Mouse (Mus musculus): Measurements from ENCODE around the gene Tbc1d10c. TPM values are rescaled to one million over a fixed set of nuclear protein-coding genes. Genes with fewer than 3 reads are reported as not detected.

Tbc1d10c gene
- 3.7 TPM in 2 replicates for polyA plus RNA-seq (2015; fragmentation: Nextera tagmentation; extraction: Ambion mirVana)

DNA sequence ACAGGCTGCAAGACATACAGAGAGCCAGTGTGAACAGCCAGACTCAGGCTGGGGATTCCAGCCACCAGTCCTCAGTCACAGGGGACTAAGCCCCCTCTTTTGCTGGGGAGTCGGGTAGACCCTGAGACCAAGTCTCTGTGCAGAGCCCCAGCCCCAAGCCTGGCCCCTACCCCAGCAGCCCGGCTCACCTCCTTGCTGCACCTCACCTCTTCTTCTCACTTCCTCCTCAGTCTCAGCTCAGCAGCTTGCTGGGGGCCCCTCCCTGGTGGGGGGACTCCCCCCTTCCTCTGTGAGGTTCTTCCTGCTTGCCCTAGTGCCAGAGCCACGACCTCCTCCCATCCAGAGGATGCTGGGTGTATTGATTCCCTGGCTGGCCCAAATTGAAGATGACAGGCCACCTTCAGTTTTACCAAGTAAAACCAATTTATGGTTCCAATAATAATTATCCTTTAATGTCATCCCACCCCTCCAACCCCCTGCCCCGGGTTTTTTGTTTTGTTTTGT, at the start of gene Tbc1d10c:
TSS of gene Tbc1d10c (minus strand) at position 454 of the 504 bp plus-strand sequence.
- DNase-seq (no peak), ATAC-seq (ENCODE audit: low read depth) (no peak)
- H3K4me1 ChIP-seq (replicated peaks), result peaks cover 56% of the 10 kb centered on the region
- H3K4me2 ChIP-seq, result peak within 1 kb of the TSS; percentile 90
- H3K9me3 ChIP-seq (replicated peaks), result no peaks in the 10 kb centered on the region
- no peaks in the 10 kb centered on the region for H3K27me3 ChIP-seq
- WGBS (ENCODE audit: insufficient replicate concordance), result 26% methylated on average over 4 of the region's 4 CpGs
- H3K27ac ChIP-seq, result peak within 1 kb of the TSS; percentile 91
- peak within 1 kb of the TSS; percentile 97 for H3K9ac ChIP-seq
- peaks cover 29% of the 10 kb centered on the region for H3K36me3 ChIP-seq
- peak within 1 kb of the TSS; percentile 93 for H3K4me3 ChIP-seq (replicated peaks)

DNA sequence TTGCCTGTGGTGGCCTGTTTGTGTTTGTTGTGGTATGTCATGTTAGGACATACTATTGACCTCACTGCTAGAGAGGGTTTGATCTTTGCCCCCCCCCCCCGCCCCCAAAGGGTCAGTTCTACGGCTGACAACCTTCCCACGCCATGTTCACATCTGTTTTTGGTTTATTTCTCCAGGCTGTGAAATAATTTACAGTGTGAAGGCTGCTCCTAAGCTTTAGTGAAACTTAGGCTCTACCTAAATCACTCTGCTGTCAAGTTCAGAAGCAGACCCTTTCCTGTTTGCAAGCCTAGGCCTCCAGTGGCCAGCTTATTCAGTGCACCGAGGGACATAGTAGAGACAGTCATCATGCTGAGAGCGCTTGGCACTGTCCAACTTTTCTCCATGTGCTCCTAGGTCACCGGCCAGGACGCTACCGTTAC, 49.2 kb upstream of the Tbc1d10c start:
- ATAC-seq (ENCODE audit: low read depth), result no peak
- Histone ChIP-seq H3K9me3 (replicated peaks) (no peaks in the 10 kb centered on the region; the same call in 1 of the 2 replicates), H3K36me3 (no peaks in the 10 kb centered on the region), H3K27ac (no peak overlapping the region), H3K27me3 (0 out of 2 replicates have a peak, but pooled peaks cover 2% of the 10 kb centered on the region), H3K4me3 (replicated peaks) (no peak overlapping the region), H3K4me1 (replicated peaks) (peaks cover 6% of the 10 kb centered on the region), H3K9ac (no peak overlapping the region), H3K4me2 (no peak overlapping the region)
- DNase-seq, result no peak
- WGBS (ENCODE audit: insufficient replicate concordance), result 56% methylated on average over 8 of the region's 8 CpGs

DNA sequence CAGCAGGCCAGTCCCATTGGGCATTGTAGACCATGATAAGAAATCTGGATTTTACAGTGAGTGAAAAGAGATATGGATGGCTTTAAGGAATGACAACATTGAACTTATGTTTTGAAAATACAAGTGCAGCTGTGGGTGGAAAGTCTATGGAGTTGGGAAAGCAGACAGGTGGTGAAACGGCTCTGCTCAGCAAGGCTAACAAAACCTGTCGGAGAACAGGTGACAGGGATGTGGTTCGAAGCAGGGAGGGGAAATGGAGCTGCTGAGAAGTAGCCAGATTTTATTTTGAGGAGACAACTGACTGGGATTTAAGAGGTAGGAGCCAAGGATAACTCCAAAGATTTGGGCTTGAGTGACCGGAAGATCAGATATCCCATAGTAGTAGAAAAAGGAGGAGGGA, 43.5 kb upstream of the Tbc1d10c start:
- DNase-seq (no peak), ATAC-seq (ENCODE audit: low read depth) (no peak)
- Histone ChIP-seq H3K36me3 (no peaks in the 10 kb centered on the region), H3K4me1 (replicated peaks) (peaks cover 35% of the 10 kb centered on the region), H3K4me3 (replicated peaks) (no peak overlapping the region), H3K27ac (no peak overlapping the region), H3K4me2 (no peak overlapping the region), H3K27me3 (0 out of 2 replicates have a peak, but pooled peaks cover 4% of the 10 kb centered on the region), H3K9me3 (replicated peaks) (no peaks in the 10 kb centered on the region; the same call in 1 of the 2 replicates), H3K9ac (no peak overlapping the region; the same call in 1 of the 2 replicates)
- 62% methylated on average over 4 of the region's 4 CpGs for WGBS (ENCODE audit: insufficient replicate concordance)

DNA sequence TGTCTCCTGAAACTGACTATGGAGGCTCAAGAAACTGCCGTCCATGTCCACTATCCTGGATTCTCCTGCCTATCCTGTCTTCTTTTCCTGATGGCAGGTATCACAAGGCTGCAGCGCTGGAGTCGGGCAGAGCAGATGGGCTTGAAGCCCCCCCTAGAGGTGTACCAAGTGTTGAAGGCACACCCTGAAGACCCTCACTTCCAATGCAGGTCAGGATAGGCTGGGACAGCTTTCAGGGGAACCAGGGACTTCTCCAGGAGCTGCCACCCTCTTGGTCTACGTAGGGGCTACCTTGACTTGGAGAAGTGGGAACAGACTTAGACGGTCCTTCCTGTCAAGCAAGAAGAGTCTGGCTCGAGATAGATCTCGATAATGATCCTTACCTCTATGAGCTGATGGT, 41.6 kb upstream of the Tbc1d10c start:
- ATAC-seq (ENCODE audit: low read depth) (no peak), DNase-seq (no peak)
- H3K4me3 ChIP-seq (replicated peaks), result peak overlapping the region; percentile 68; the same call in 1 of the 2 replicates
- peaks cover 43% of the 10 kb centered on the region for H3K4me1 ChIP-seq (replicated peaks)
- 69% methylated on average over 7 of the region's 7 CpGs for WGBS (ENCODE audit: insufficient replicate concordance)
- H3K9me3 ChIP-seq (replicated peaks), result no peaks in the 10 kb centered on the region; the same call in 1 of the 2 replicates
- H3K4me2 ChIP-seq, result peak overlapping the region; percentile 84
- peak overlapping the region; percentile 71; the same call in 1 of the 2 replicates for H3K9ac ChIP-seq
- H3K27me3 ChIP-seq, result peaks cover 17% of the 10 kb centered on the region; the same call in 1 of the 2 replicates
- no peaks in the 10 kb centered on the region for H3K36me3 ChIP-seq
- peak overlapping the region; percentile 77; the same call in 1 of the 2 replicates for H3K27ac ChIP-seq

DNA sequence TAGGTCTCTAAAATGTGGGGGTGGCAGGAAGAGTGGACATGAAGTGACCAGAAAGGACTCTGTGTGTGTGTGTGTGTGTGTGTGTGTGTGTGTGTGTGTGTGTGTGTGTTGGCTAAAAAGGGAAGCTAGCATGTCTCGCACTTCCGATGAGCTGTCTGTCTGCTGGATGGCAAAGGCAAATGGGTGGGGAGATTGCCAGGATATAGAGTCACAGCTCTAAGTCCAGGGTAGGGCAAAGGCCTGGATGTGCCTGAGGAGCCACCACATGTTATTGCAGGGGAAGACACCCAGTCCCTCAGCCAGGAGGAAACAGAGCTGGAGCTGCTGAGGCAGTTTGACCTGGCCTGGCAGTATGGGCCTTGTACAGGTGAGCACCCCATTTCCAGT, 41.1 kb upstream of the Tbc1d10c start:
- peak overlapping the region; percentile 84 for H3K4me2 ChIP-seq
- peak overlapping the region; percentile 77 for H3K27ac ChIP-seq
- peaks cover 22% of the 10 kb centered on the region; the same call in 1 of the 2 replicates for H3K27me3 ChIP-seq
- peaks cover 43% of the 10 kb centered on the region for H3K4me1 ChIP-seq (replicated peaks)
- WGBS (ENCODE audit: insufficient replicate concordance), result 6% methylated on average over 2 of the region's 2 CpGs
- DNase-seq, result no peak
- no peak for ATAC-seq (ENCODE audit: low read depth)
- H3K4me3 ChIP-seq (replicated peaks), result peak overlapping the region; percentile 68
- H3K9me3 ChIP-seq (replicated peaks), result no peaks in the 10 kb centered on the region
- peak overlapping the region; percentile 71 for H3K9ac ChIP-seq
- H3K36me3 ChIP-seq, result no peaks in the 10 kb centered on the region

DNA sequence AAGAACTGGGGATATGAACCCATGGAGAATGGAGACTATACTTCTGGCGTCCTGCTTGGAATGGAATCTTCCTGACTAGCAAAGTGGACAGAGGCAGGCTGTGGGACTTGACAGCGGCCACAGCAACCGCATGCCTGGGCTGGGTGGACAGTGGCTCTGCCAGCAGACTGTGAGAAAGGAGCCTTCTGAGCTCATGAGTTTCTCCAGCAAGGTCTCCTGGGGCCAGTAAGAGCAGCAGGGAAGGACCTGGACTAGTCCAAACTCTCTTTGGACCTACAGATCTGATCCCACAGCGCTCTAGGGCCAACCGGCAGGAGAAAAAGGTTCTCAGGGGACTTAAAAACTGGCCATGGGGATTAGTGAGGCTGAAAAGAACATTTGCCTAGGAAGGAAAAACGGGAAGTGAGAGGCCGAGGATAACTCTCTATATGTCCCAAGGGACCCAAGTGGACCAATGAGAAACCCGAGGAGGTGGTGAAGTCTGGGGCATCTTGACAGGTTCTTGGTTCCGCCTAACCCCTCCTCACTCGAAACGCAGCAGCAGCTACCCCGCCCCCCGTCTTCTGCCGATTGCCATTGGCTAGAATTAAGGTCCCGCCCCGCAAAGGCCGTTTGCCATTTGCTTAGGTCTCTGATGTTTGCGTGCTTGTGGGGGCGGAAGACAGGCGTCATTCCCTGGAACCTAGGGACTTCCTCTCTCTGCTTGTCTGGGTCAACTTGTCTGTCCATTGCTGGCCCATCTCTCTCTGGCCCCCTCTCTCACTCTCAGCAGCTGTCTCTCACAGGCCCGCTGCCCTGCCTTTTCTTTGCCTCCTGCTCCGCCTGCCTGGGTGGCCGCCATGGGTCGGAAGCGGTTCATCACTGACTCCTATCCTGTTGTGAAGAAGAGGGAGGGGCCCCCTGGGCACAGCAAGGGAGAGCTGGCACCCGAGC, 40.4 kb upstream of the Tbc1d10c start, which contains the start of gene Pold4:
TSS of gene Pold4 (plus strand) at position 647 of the 933 bp plus-strand sequence.
- H3K27ac ChIP-seq, result peak within 1 kb of the TSS; percentile 79
- ATAC-seq (ENCODE audit: low read depth) (peak; percentile 89), DNase-seq (peak; percentile 91)
- peak within 1 kb of the TSS; percentile 68 for H3K4me3 ChIP-seq (replicated peaks)
- H3K4me1 ChIP-seq (replicated peaks), result peaks cover 43% of the 10 kb centered on the region
- H3K27me3 ChIP-seq, result peaks cover 28% of the 10 kb centered on the region
- H3K4me2 ChIP-seq, result peak within 1 kb of the TSS; percentile 84
- no peaks in the 10 kb centered on the region for H3K9me3 ChIP-seq (replicated peaks)
- no peaks in the 10 kb centered on the region for H3K36me3 ChIP-seq
- peak within 1 kb of the TSS; percentile 71 for H3K9ac ChIP-seq
- 12% methylated on average over 26 of the region's 26 CpGs for WGBS (ENCODE audit: insufficient replicate concordance)

DNA sequence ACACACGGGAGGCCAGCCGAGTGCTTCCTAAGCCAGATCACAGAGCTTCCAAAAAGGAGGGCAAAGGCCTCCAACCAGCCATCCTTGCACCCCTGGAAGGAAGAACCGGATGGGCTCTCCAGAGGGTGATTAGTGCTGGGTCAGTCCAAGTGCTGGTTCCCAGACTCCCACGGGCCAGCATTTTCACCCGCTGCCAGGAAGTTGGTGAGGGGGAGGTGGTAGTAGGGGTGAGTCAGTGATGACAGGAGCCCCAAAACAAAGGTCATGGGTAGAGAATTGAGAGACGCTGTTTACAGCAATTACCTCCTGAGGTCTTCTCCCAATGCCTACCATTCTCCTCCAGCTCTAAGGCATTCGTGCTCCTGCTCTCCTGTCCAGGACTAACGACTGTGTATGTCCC, 39.3 kb upstream of the Tbc1d10c start:
- Histone ChIP-seq H3K4me1 (replicated peaks) (peaks cover 43% of the 10 kb centered on the region), H3K4me3 (replicated peaks) (no peak overlapping the region), H3K36me3 (no peaks in the 10 kb centered on the region), H3K9me3 (replicated peaks) (no peaks in the 10 kb centered on the region), H3K4me2 (no peak overlapping the region), H3K9ac (0 out of 2 replicates have a peak overlapping the region, but pooled peaks have one; percentile 6), H3K27me3 (peaks cover 25% of the 10 kb centered on the region), H3K27ac (no peak overlapping the region)
- DNase-seq, result no peak
- no peak for ATAC-seq (ENCODE audit: low read depth)
- 69% methylated on average over 8 of the region's 8 CpGs for WGBS (ENCODE audit: insufficient replicate concordance)

DNA sequence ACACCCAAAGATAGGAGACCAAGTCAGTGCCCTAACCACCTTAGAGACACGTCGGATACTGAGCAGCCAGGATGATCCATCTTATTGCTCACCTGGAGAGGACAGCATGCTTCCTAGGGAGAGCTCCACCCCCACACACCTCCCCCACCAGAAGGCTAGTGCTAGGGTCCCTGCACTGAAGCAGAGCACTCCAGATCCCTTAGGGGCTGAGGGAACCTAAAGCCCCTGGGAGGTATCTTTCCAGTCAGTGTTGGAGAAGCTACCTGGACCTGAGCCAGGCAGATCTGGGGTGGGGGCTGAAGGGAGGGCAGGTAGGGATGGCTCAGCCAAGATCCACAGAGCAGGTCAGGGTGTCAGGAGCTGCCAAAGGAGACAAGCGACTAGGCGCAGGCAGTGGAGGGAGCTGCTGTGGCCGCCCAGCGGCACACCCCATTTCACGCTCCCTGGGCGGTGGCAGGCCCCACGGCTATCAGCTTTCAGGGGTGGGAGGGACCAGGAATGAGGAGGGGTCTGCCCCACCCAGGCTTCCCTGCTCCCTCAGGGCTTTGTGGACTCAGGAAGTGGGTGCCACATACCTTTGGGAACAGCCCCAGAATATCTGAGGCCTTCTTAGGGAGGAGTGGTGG, 38.5 kb upstream of the Tbc1d10c start:
- DNase-seq, result no peak
- Histone ChIP-seq H3K27me3 (peaks cover 31% of the 10 kb centered on the region), H3K36me3 (no peaks in the 10 kb centered on the region), H3K4me1 (replicated peaks) (peaks cover 43% of the 10 kb centered on the region), H3K4me3 (replicated peaks) (no peak overlapping the region), H3K9ac (no peak overlapping the region), H3K27ac (no peak overlapping the region), H3K9me3 (replicated peaks) (no peaks in the 10 kb centered on the region), H3K4me2 (no peak overlapping the region)
- ATAC-seq (ENCODE audit: low read depth), result no peak
- WGBS (ENCODE audit: insufficient replicate concordance), result 56% methylated on average over 9 of the region's 9 CpGs

DNA sequence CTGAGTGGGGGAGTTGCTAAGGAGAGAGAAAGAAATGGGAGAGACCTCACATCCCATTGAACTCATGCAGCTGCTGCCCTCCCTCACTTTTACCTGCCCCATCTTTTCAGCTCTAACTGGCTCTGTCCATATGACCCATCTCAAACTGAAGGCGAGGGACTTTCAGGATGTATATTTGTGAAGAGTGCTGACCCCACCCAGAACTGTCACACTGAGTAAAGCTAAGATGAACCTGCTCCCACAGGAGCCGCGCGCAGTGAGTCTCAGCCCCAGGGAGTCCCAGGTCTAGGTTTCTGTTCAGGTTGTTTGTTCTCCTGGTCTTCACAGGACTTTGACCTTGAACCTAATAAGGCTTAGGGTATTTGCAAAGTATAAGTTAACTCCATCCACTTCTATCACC, 37.8 kb upstream of the Tbc1d10c start:
- peaks cover 30% of the 10 kb centered on the region for H3K27me3 ChIP-seq
- no peak overlapping the region for H3K4me3 ChIP-seq (replicated peaks)
- H3K36me3 ChIP-seq, result no peaks in the 10 kb centered on the region
- H3K9ac ChIP-seq, result 0 out of 2 replicates have a peak overlapping the region, but pooled peaks have one; percentile 5
- 71% methylated on average over 4 of the region's 4 CpGs for WGBS (ENCODE audit: insufficient replicate concordance)
- DNase-seq, result no peak
- no peaks in the 10 kb centered on the region for H3K9me3 ChIP-seq (replicated peaks)
- ATAC-seq (ENCODE audit: low read depth), result no peak
- no peak overlapping the region for H3K4me2 ChIP-seq
- no peak overlapping the region for H3K27ac ChIP-seq
- peaks cover 43% of the 10 kb centered on the region for H3K4me1 ChIP-seq (replicated peaks)

DNA sequence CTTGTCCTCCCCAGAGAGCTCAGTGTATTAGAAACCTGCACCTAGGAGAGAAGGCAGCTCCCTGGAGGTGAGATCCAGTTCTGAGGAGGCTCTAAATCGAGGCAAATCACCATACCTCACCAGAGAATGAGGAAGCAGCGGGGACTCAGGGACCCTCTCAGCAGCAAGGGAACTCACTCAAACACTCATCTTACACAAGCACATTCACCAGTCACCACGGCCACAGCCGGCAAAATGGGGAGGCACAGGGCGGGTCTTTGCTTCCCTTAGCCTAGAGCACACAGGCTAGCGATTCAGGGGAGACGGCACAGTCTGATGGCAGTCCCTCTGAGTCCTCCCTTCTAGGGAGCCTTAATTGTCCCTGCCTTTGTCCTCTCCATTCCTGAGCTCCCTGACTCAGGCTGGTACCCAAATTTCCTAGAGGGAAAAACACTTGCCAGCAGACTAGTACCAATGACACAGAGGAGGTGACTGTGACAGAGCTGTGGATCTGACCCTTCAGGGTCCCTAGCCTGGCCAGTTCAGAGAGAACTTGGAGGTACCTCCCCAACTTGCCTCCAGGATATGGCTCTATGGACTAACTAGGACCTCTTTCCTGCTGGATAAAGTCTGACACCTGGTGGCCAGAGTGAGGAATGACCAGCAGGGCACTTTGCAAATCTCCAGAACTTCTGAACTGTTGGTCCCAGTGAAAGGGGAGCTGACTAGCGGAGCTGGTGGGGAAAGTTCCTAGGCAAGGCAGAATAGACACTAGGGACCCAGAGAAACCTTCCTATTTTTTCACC, 37.0 kb upstream of the Tbc1d10c start:
- H3K36me3 ChIP-seq, result no peaks in the 10 kb centered on the region
- ATAC-seq (ENCODE audit: low read depth) (no peak), DNase-seq (peak; percentile 60)
- no peaks in the 10 kb centered on the region for H3K9me3 ChIP-seq (replicated peaks)
- H3K4me1 ChIP-seq (replicated peaks), result peaks cover 43% of the 10 kb centered on the region
- H3K4me2 ChIP-seq, result no peak overlapping the region
- H3K27ac ChIP-seq, result no peak overlapping the region
- no peak overlapping the region for H3K4me3 ChIP-seq (replicated peaks)
- H3K27me3 ChIP-seq, result peaks cover 30% of the 10 kb centered on the region
- H3K9ac ChIP-seq, result no peak overlapping the region
- 6% methylated on average over 8 of the region's 8 CpGs for WGBS (ENCODE audit: insufficient replicate concordance)
